Mouse (Mus musculus) ES-E14 (cell line): ENCODE results near the gene Rundc3a.

Experiments used
- CHD2 ChIP-seq: IDR thresholded peaks from 2 replicates; pipeline ENCODE4 v1.6.1; 2014; ENCODE audit warnings: mild to moderate bottlenecking, low read depth, low read length, inconsistent platforms
- HCFC1 ChIP-seq: IDR thresholded peaks from 2 replicates; pipeline ENCODE4 v1.6.1; 2012; ENCODE audit warnings: low read length, inconsistent platforms, borderline replicate concordance; ENCODE audit not compliant: insufficient read depth
- ZC3H11A ChIP-seq: IDR thresholded peaks from 2 replicates; pipeline ENCODE4 v1.6.1; 2012; ENCODE audit warnings: low read depth, mild to moderate bottlenecking, inconsistent platforms, low read length, borderline replicate concordance
- ZNF384 ChIP-seq: IDR thresholded peaks from 2 replicates; pipeline ENCODE4 v1.6.1; 2012; ENCODE audit warnings: low read depth, low read length, inconsistent platforms

DNA sequence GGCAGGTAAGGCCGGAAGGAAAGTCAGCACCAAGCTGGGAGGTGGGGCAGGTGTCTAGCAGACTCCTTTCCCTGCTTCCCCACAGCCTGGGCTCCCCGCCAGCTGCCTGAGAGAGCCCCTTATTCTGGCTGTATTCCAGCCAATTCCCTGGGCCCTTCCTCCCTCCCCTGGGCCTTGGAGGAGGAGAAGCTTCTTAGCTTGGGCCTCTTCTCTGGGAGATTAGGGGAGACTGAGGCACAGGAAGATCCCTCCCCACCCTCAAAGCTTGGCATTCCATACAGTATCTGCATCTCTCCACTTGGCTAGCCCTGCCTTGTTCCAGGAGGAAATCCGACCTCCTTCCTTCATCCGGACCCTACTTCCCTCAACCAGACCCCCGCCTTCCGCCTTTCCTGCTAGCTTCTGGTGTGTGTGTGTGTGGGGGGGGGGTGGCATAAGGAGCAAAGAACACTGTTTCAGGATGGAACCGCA lies 52.7 kb downstream of the Rundc3a start:
- TF ChIP-seq ZC3H11A = no peak
- TF ChIP-seq ZNF384 = no peak
- TF ChIP-seq CHD2 = no peak
- no peak for TF ChIP-seq HCFC1
